Mouse (Mus musculus) erythroblast, embryonic 14.5 days (primary cell): ENCODE data around the gene Traf4.

ENCODE experiments used
- GATA1 ChIP-seq: IDR thresholded peaks from 2 replicates; pipeline ENCODE4 v1.6.1; 2012; ENCODE audit warnings: low read length, inconsistent platforms, mixed read lengths
- TAL1 ChIP-seq: IDR thresholded peaks from 3 replicates; pipeline ENCODE4 v1.6.1; 2012; ENCODE audit warnings: low read length, inconsistent platforms, mixed read lengths

GRCm38 (mm10) chr11:78166161-78166560 lies 772 bp upstream of the Traf4 start:
- TF ChIP-seq TAL1 (no peak), GATA1 (no peak)
